Mouse (Mus musculus): ENCODE results near the gene Lbp. TPM values are rescaled to one million over a fixed set of nuclear protein-coding genes. Genes with fewer than 3 reads are reported as not detected.

The Lbp gene
- polyA plus RNA-seq, 1 experiment: 2.7 TPM

- no peaks in the 10 kb centered on the region for H3K36me3 ChIP-seq (ENCODE audit: control insufficient read depth, insufficient read depth, low read length)
- no peak for TF ChIP-seq CTCF (IDR thresholded peaks at IDR 0.05; ENCODE audit: extremely low read depth, insufficient read length, insufficient replicate concordance, low read depth, low read length)
- no peak for TF ChIP-seq POLR2A (IDR thresholded peaks at IDR 0.05; ENCODE audit: low read depth, low read length)
- 11% methylated on average over 2 of the region's 2 CpGs for WGBS
Measured at GRCm38 (mm10) chr2:158273646-158274045, 32.6 kb upstream of the Lbp start.

DNA sequence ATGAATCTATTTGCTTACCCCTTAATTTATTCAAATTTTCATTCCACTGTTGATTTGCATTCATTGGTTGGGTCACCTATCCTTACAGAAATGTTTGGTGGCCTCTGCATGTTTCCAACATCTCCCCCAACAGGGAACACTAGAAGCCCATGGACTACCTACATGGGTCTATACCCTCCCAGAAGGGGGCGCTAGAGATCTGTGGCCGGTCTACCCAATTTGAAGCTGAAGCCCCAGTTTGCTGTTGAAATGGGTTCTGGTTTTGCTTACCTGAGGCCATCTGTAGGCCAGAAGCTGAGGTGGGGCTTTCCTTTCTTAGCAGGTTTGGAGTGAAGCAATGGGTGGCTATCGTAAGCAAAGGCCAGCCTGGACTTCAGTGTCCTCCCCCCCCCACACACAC lies 30.9 kb upstream of the Lbp start:
- WGBS: 90% methylated on average over 3 of the region's 3 CpGs
- H3K27me3 ChIP-seq (ENCODE audit: control insufficient read depth, insufficient read depth, low read length): no peaks in the 10 kb centered on the region
- no peak for TF ChIP-seq POLR2A (IDR thresholded peaks at IDR 0.05; ENCODE audit: low read depth, low read length)
- TF ChIP-seq CTCF (IDR thresholded peaks at IDR 0.05; ENCODE audit: extremely low read depth, insufficient read length, insufficient replicate concordance, low read depth, low read length): peak; percentile 7; the same call in 1 of the 2 replicates
- H3K4me1 ChIP-seq (ENCODE audit: control insufficient read depth, insufficient read depth, insufficient read length, low read length): no peaks in the 10 kb centered on the region
- no peak overlapping the region for H3K4me3 ChIP-seq (ENCODE audit: low read depth, low read length)
- no peaks in the 10 kb centered on the region for H3K36me3 ChIP-seq (ENCODE audit: control insufficient read depth, insufficient read depth, low read length)
- H3K27ac ChIP-seq (ENCODE audit: insufficient read depth, low read depth, low read length): no peak overlapping the region

More at GRCm38 (mm10) chr2:158273646-158274045, 32.6 kb upstream of the Lbp start:
- Histone ChIP-seq H3K4me1 (ENCODE audit: control insufficient read depth, insufficient read depth, insufficient read length, low read length) (no peaks in the 10 kb centered on the region), H3K27me3 (ENCODE audit: control insufficient read depth, insufficient read depth, low read length) (no peaks in the 10 kb centered on the region), H3K4me3 (ENCODE audit: low read depth, low read length) (no peak overlapping the region), H3K27ac (ENCODE audit: insufficient read depth, low read depth, low read length) (no peak overlapping the region)

DNA sequence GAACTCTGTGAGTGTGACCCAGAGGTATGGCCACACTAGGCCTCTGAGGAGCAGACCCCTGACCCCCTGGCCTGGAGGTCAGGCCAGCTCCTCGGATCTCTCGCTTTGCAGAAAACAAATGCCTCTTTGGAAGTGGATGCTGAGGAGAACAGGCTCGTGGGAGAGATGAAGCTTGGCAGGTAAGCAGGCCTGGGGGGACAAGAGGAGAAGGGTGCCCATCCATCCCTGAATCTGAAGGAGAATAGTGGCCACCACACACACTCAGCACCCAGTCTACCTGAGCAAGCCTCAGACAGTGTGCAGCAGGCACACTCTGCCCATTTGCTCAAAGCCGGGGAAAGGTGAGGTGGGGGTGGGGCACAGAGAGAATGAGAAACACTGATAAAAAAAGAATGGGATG lies 30.5 kb upstream of the Lbp start:
- Histone ChIP-seq H3K4me1 (ENCODE audit: control insufficient read depth, insufficient read depth, insufficient read length, low read length) (no peaks in the 10 kb centered on the region), H3K4me3 (ENCODE audit: low read depth, low read length) (no peak overlapping the region), H3K27ac (ENCODE audit: insufficient read depth, low read depth, low read length) (no peak overlapping the region), H3K36me3 (ENCODE audit: control insufficient read depth, insufficient read depth, low read length) (no peaks in the 10 kb centered on the region), H3K27me3 (ENCODE audit: control insufficient read depth, insufficient read depth, low read length) (no peaks in the 10 kb centered on the region)
- TF ChIP-seq CTCF (IDR thresholded peaks at IDR 0.05; ENCODE audit: extremely low read depth, insufficient read length, insufficient replicate concordance, low read depth, low read length) (no peak), POLR2A (IDR thresholded peaks at IDR 0.05; ENCODE audit: low read depth, low read length) (no peak)
- WGBS: 81% methylated on average over 4 of the region's 4 CpGs

GRCm38 (mm10) chr2:158276451-158276850 lies 29.8 kb upstream of the Lbp start:
- Histone ChIP-seq H3K4me1 (ENCODE audit: control insufficient read depth, insufficient read depth, insufficient read length, low read length) (no peaks in the 10 kb centered on the region), H3K27me3 (ENCODE audit: control insufficient read depth, insufficient read depth, low read length) (no peaks in the 10 kb centered on the region), H3K27ac (ENCODE audit: insufficient read depth, low read depth, low read length) (no peak overlapping the region), H3K36me3 (ENCODE audit: control insufficient read depth, insufficient read depth, low read length) (no peaks in the 10 kb centered on the region), H3K4me3 (ENCODE audit: low read depth, low read length) (no peak overlapping the region)
- WGBS: 85% methylated on average over 6 of the region's 6 CpGs
- TF ChIP-seq CTCF (IDR thresholded peaks at IDR 0.05; ENCODE audit: extremely low read depth, insufficient read length, insufficient replicate concordance, low read depth, low read length) (no peak), POLR2A (IDR thresholded peaks at IDR 0.05; ENCODE audit: low read depth, low read length) (no peak)

DNA sequence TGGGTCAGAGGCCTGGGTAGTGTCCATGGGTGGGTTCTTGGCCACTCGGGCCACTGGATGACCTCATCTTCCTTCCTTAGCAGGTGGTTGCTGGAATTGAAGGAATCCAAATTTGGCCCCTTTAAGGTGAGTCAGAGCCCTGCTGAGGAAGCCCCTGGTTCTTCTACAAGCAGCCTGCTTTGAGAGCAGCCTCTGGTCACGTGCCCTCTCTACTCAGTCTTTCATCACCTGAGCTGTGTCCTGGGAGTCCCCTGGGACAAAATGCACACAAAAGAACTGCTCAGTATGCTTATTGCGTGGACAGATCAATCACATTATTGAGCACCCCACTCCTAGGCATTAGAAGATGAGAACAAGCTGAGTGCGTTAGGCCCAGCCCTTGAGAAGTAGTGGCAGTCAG lies 29.4 kb upstream of the Lbp start:
- no peak overlapping the region for H3K4me3 ChIP-seq (ENCODE audit: low read depth, low read length)
- TF ChIP-seq POLR2A (IDR thresholded peaks at IDR 0.05; ENCODE audit: low read depth, low read length) (no peak), CTCF (IDR thresholded peaks at IDR 0.05; ENCODE audit: extremely low read depth, insufficient read length, insufficient replicate concordance, low read depth, low read length) (no peak)
- no peak overlapping the region for H3K27ac ChIP-seq (ENCODE audit: insufficient read depth, low read depth, low read length)
- no peaks in the 10 kb centered on the region for H3K27me3 ChIP-seq (ENCODE audit: control insufficient read depth, insufficient read depth, low read length)
- H3K36me3 ChIP-seq (ENCODE audit: control insufficient read depth, insufficient read depth, low read length): no peaks in the 10 kb centered on the region
- no peaks in the 10 kb centered on the region for H3K4me1 ChIP-seq (ENCODE audit: control insufficient read depth, insufficient read depth, insufficient read length, low read length)
- WGBS: 81% methylated on average over 4 of the region's 4 CpGs

GRCm38 (mm10) chr2:158279656-158280055 lies 26.6 kb upstream of the Lbp start:
- H3K4me3 ChIP-seq (ENCODE audit: low read depth, low read length): no peak overlapping the region
- TF ChIP-seq POLR2A (IDR thresholded peaks at IDR 0.05; ENCODE audit: low read depth, low read length): no peak
- no peak for TF ChIP-seq CTCF (IDR thresholded peaks at IDR 0.05; ENCODE audit: extremely low read depth, insufficient read length, insufficient replicate concordance, low read depth, low read length)
- no peaks in the 10 kb centered on the region for H3K4me1 ChIP-seq (ENCODE audit: control insufficient read depth, insufficient read depth, insufficient read length, low read length)
- no peak overlapping the region for H3K27ac ChIP-seq (ENCODE audit: insufficient read depth, low read depth, low read length)
- 89% methylated on average over 4 of the region's 4 CpGs for WGBS
- H3K36me3 ChIP-seq (ENCODE audit: control insufficient read depth, insufficient read depth, low read length): no peaks in the 10 kb centered on the region
- H3K27me3 ChIP-seq (ENCODE audit: control insufficient read depth, insufficient read depth, low read length): no peaks in the 10 kb centered on the region

- Histone ChIP-seq H3K36me3 (ENCODE audit: control insufficient read depth, insufficient read depth, low read length) (no peaks in the 10 kb centered on the region), H3K27ac (ENCODE audit: insufficient read depth, low read depth, low read length) (no peak overlapping the region), H3K4me1 (ENCODE audit: control insufficient read depth, insufficient read depth, insufficient read length, low read length) (no peaks in the 10 kb centered on the region), H3K27me3 (ENCODE audit: control insufficient read depth, insufficient read depth, low read length) (no peaks in the 10 kb centered on the region), H3K4me3 (ENCODE audit: low read depth, low read length) (no peak overlapping the region)
- no peak for TF ChIP-seq POLR2A (IDR thresholded peaks at IDR 0.05; ENCODE audit: low read depth, low read length)
- 60% methylated on average over 16 of the region's 16 CpGs for WGBS
Measured at GRCm38 (mm10) chr2:158281497-158282205, 24.6 kb upstream of the Lbp start.
